Mouse (Mus musculus) spleen, embryonic (tissue): ENCODE measurements around the gene Acsl3.

Experiments
- CTCF ChIA-PET: fragments of 350-600 bp; sonication (Branson Sonifier 250); formaldehyde crosslinking; loops from one replicate; lab custom pipeline; 2022; lab: Charles Lee

Gene Acsl3

GRCm38 (mm10) chr1:78657671-78658440 is at the start of gene Acsl3, which contains the start of gene Utp14b:
TSS of gene Acsl3 (plus strand) at chr1:78657825.
TSS of gene Utp14b (plus strand) at chr1:78658038.
- CTCF ChIA-PET = no interaction called here

DNA sequence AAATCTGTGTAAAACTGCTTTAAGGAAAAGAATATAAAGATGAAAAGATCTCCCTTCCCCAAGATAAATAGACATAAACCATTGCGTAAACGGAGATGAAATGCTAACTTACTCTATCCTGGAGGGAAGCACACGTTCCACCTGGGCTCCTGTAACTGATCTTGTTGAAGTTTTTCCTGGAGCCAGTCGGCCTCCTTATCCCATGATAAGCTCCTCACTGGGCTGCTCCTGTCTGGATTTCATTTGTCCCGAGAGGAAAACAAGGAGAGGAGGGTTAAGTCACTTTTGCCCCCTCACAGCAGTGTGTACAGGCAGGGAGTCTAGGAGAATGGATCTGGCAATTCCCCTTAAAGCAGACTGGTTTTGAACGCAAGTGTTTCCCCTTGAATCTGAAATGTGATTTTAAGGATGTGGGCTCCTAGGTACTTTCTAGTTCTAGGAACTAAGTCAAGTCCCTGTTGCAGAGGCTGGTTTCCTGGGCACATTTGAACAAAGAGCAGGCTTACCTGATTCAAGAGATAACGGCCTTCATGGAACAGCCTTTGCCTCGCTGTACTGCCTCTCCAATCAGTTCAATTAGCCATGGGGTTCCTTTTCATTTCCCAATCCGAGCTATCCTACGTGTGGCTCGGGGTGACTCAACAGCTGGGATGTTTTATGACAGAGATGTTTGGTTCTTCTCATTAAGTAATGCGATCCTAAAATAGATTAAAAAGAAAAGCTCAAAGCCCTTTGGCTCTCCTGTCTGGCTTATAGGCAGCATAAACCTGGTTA is 48.3 kb upstream of the Acsl3 start:
- CTCF ChIA-PET = no interaction called here

- CTCF ChIA-PET = no interaction called here
Measured at GRCm38 (mm10) chr1:78611039-78611438, 46.6 kb upstream of the Acsl3 start.

GRCm38 (mm10) chr1:78612959-78613358 is 44.7 kb upstream of the Acsl3 start:
- CTCF ChIA-PET = no interaction called here

GRCm38 (mm10) chr1:78624352-78624751 is 33.3 kb upstream of the Acsl3 start:
- CTCF ChIA-PET = no interaction called here

DNA sequence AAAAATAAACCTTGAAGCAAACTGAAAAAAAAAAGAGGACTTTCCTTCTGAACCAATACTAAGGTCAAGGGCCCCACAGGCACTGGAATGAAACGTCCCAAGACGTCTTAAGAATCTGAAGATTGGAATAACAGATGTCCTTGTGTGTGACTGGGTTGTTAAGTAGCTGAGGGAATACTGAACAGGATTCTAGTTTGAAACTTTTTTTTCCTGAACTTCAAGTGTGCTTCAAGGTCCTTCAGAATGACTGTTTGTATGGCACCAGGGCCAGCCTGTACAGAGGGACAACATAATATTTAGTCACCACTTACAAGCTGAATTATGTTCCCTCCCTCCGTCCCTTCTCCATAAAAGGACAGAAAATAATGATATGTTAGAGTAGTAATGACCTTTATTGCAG is 23.1 kb upstream of the Acsl3 start:
- CTCF ChIA-PET = no interaction called here

DNA sequence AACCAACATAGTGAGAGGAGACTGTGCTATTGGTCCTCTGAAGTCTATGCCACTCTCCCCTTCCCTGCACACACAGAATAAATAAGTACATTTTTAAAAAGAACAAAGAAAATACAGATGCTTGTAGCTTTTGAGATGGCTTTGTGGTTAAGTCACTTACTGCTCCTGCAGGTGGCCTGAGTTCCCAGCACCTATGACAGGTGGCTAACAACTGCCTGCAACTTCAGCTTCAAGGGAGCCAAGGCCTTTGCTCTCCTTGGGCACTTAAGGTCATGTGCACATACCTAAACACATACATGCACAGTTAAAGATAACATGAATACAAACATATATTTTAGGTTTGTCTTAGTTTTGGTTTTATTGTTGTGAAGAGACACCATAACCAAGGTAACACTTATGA is 16.8 kb upstream of the Acsl3 start:
- CTCF ChIA-PET = interaction anchor here (0.6 kb wide), 1 partner anchor 11 kb away, joined by 3 read pairs; no protein-coding TSS in a partner anchor

GRCm38 (mm10) chr1:78641791-78642190 is 15.8 kb upstream of the Acsl3 start:
- CTCF ChIA-PET = no interaction called here

DNA sequence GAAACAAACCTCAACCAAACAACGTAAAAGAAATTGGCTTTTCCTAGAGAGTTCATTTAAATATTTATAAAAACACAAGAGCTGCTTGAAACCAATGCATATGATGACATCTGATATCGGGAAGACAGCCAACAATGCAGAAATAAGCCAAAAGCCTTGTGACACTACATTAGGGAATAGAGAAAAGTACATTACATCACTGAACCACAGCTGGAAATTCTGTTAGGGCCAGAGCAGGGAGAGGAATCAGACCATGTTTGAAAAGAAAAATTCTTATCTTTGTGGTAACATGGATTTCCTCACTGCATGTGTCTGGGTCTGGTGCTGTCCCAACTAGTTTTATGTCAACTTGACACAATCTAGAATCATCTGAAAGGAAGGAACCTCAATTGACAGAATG is 15.4 kb upstream of the Acsl3 start:
- CTCF ChIA-PET = no interaction called here

- CTCF ChIA-PET = no interaction called here
Measured at GRCm38 (mm10) chr1:78647317-78647885, 10.2 kb upstream of the Acsl3 start.

DNA sequence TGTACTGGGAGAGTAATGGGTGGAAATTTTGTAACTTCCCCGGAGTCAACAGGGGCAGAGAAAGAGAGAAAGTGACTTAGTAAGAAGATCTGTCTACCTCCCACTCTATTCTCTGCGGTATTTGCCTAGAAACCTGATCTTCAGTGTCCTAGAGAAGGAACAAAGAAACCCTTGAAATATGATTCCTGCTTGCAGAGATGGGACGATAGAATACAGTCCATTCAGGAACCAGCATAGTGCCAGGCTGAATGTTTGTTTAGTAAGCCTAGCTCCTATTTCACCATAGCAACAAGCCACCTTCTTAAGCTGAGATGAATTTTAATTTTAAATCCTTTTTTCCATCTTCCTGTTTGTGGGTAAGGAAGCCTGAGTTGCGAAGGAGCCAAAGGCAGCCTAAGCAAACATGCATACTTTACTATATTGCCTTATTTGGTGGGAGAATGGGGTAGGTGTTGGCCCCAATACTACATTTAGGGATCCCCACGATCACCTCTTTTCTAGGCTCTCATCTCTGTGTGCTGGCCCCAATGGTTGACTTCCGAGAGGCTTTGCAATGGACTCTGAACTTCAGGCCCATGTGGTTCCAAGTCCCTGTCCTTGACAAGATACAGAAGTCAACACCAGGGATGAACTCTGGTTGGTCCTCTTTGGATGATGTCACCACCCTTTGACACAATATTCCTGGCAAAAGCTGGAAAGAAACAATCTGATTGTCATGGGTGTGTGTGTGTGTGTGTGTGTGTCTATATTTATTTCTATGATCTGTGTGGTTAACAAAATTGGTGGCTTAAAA is 8.2 kb upstream of the Acsl3 start:
- CTCF ChIA-PET = interaction anchor here (0.5 kb wide), 1 partner anchor 273 kb away, joined by 3 read pairs; no protein-coding TSS in a partner anchor

GRCm38 (mm10) chr1:78656472-78656871 is 1.2 kb upstream of the Acsl3 start:
- CTCF ChIA-PET = no interaction called here

GRCm38 (mm10) chr1:78657021-78657629 is 500 bp upstream of the Acsl3 start:
- CTCF ChIA-PET = no interaction called here

DNA sequence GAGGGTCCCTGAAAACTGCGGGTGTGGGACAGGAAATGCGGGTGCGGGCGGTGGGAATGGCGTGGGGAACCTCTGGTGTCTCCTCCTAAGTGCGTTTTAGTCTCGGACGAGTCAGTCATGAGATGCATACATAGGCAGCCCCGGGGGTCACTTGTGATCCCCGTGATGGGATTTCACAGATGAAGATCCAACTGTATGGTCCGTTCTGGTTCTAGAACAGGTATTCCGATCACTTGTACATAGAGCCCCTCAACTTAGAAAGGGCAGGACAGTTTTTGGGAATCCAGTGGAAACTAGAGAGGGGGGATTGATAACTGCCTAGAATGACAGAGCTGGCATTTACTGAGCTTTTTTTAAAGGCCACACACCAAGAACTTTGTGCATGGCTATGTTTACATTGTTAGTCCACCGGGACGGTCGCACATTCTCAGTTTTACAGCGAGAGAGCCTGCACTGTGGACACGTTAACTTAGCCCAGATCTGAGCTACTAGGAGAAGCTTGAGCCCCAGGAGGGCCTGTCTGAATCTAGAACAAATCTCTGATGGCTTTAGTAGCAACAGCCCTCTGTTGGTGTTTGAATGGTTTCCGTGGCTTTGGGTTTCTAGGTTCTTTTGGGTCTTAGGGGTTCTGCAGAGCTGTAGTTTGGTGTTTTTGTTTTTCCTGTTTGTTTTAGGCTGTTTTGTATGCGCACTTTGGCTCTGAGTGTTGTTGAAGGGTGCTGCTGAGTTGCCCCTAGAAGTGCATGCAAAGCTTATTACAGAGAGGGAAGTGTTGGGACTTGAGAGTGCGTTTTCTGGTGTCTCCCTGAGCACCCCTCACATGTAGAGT is 1.0 kb downstream of the Acsl3 start:
- CTCF ChIA-PET = no interaction called here

DNA sequence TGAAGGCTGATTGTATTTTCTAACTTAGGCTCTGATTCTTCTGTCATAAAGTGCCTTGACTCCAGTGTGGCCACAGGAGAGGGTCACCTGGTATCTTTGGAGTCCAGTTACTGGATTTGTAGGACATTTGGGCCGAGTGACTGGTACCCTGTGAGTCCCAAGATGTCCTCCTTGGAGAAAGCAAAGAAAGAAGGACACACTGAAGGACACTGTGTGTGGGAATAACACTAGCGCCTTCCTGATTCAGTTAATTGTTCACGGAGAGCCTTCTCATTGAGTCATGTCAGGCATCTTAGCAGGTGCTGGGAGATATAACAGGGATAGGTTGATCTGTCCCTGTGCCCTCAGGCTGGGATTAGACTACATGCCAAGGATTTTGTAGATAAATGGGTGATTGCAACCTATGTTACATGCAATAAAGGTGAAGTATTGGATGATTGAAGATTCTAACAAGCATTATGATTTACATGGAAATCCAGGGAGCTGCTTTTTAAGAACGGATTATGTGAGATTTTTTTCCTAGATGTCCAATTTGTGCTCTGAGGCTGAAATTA is 1.7 kb downstream of the Acsl3 start:
- CTCF ChIA-PET = interaction anchor here (0.6 kb wide), 1 partner anchor 185 kb away, joined by 6 read pairs; no protein-coding TSS in a partner anchor

DNA sequence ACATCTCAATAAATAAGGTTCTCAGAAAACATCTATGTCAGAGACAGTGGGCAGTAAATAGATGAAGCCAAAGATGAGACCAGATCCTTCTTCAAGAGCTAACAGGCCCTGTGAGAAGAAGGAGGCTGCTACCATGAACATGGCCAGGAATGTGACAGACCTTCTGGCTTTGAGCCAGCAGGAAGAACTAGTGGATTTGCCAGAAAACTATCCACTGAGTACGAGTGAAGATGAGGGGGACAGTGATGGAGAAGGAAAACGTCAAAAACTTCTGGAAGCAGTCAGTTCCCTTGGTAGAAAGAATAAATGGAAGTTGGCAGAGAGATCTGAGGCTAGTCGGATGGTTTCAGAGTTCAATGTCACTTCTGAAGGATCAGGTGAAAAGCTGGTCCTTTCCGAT is 6.7 kb downstream of the Acsl3 start:
- CTCF ChIA-PET = no interaction called here

DNA sequence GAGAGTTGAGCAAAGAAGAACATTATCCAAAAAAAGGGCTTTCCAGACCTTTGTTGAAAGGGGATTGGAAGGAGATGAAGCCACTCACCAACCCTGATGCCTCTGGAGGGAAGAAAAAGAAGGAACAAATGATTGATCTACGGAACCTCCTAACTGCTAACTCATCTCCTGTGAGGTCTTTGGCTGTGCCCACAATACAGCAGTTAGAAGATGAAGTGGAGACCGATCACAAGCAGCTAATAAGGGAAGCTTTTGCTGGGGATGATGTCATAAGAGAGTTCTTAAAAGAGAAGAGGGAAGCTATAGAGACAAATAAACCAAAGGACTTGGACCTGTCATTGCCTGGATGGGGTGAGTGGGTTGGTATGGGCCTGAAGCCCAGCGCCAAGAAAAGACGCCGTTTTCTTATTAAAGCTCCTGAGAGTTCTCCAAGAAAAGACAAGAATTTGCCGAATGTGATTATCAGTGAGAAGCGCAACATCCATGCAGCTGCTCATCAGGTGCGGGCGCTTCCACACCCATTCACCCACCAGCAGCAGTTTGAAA is 8.4 kb downstream of the Acsl3 start:
- CTCF ChIA-PET = no interaction called here

- CTCF ChIA-PET = no interaction called here
Measured at GRCm38 (mm10) chr1:78666585-78666984, 9.0 kb downstream of the Acsl3 start.

DNA sequence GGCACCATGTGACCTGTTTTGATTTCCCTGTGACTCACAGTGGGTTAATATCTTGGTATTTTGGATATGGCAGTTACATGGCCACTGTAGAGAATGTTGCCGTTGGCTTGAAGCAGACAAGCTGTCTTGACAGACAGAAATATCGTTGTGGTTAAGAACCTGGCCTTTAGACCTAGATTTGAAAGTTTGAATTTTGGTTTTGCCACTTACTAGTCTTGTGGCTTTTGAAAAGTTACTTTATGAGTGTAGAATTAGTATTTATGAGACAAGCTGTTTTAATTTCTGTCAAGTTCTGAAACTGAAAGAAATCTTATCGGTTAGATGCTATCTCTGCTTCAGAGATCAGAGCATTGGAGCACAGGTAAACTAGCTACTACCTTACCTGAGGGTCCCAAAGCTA is 24.7 kb downstream of the Acsl3 start:
- CTCF ChIA-PET = no interaction called here

- CTCF ChIA-PET = no interaction called here
Measured at GRCm38 (mm10) chr1:78684128-78684527, 26.5 kb downstream of the Acsl3 start.
